Mouse (Mus musculus) Patski (cell line): ENCODE results near the gene Hspb2. TPM values are rescaled to one million over a fixed set of nuclear protein-coding genes. Genes with fewer than 3 reads are reported as not detected.
A peak's percentile ranks its signal among the peaks of the same experiment; 100 is the strongest.

Source experiments
- ATAC-seq: fragments of 100-300 bp; one replicate; pipeline ENCODE4 v1.8.0; 2021
- CTCF ChIA-PET: fragments of 350-600 bp; sonication (Branson Sonifier 250); formaldehyde crosslinking; loops from one replicate; lab custom pipeline; 2022; ENCODE audit warnings: inconsistent platforms; lab: Charles Lee
- POLR2A ChIA-PET: fragments of 350-600 bp; sonication (Branson Sonifier 250); formaldehyde crosslinking; loops from one replicate; lab custom pipeline; 2022; ENCODE audit warnings: antibody characterized with exemption, inconsistent platforms; lab: Charles Lee
- DNase-seq: peaks from one replicate; pipeline ENCODE4 v3.0.0-alpha.2; 2011; ENCODE audit warnings: low read depth, low spot score
- H3K27me3 ChIP-seq: fragments of 371-371 bp; one replicate; pipeline ENCODE4 v1.5.1; 2021
- CTCF ChIP-seq: fragments of 100-300 bp; IDR thresholded peaks from one replicate; pipeline ENCODE4 v1.5.1; 2021
- in situ Hi-C: fragments of 300-500 bp; cut with MboI; formaldehyde crosslinking; loops from 3 replicates; pipeline ENCODE4 v1.11.1; 2018; ENCODE audit warnings: low pct_unique_long_range_greater_than_20kb, mixed read lengths
- polyA plus RNA-seq: library from polyadenylated mRNA; unstranded; gene quantifications from one replicate; pipeline ENCODE4 v1.2.3, GENCODE M21; 2021

Gene Hspb2
- polyA plus RNA-seq, 1 experiment from 2014 or later, result 12.9 TPM

DNA sequence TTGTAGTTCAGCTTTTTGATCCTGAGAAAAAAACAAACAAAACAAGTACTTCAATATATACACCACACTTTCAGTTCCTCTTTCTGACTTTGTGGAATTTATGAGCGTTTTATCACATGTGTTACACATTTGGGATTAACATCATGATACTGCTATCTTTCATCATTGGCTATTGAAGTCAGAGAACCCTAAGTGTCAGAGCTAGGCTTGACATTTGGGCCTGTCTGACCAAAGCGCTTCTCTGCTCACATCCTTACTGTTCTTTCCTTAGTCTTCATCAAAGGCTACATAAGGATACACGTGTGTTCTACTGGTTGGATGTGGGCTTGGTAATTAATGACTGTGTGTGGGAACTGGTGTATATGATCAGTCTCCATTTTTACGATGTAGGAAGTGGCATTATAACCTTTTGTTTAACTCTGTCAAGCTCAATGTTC, 21.9 kb upstream of the Hspb2 start:
- no peak for ATAC-seq
- H3K27me3 ChIP-seq, result no peaks in the 10 kb centered on the region
- ChIA-PET POLR2A (interaction anchor here (0.8 kb wide), 1 partner anchor 104 kb away, joined by 5 read pairs; no protein-coding TSS in a partner anchor), CTCF (interaction anchor here (1.4 kb wide), 1 partner anchor 11 kb away, joined by 6 read pairs; no protein-coding TSS in a partner anchor)
- no peak for DNase-seq
- in situ Hi-C loops, result no loop called here
- no peak for TF ChIP-seq CTCF

GRCm38 (mm10) chr9:50770011-50770410, 17.9 kb upstream of the Hspb2 start:
- CTCF ChIA-PET, result interaction anchor here (3.9 kb wide), 1 partner anchor 16 kb away, joined by 33 read pairs; the partner anchor contains the start of gene Hspb2
- POLR2A ChIA-PET, result interaction anchor here (1.8 kb wide), 1 partner anchor 16 kb away, joined by 5 read pairs; no protein-coding TSS in a partner anchor
- H3K27me3 ChIP-seq, result no peaks in the 10 kb centered on the region
- no peak for TF ChIP-seq CTCF
- DNase-seq (no peak), ATAC-seq (no peak)
- in situ Hi-C loops, result no loop called here

- ChIA-PET CTCF (interaction anchor here (0.8 to 3.9 kb wide), 14 partner anchors 9 to 59 kb away, joined by 3 to 33 read pairs (median 4); partner anchors contain the start of gene Hspb2), POLR2A (interaction anchor here (1.8 kb wide), 1 partner anchor 14 kb away, joined by 5 read pairs; no protein-coding TSS in a partner anchor)
- no peak for DNase-seq
- in situ Hi-C loops, result loop anchor here (10.0 kb wide), 1 partner anchor 54 kb away; no protein-coding TSS in a partner anchor
- no peaks in the 10 kb centered on the region for H3K27me3 ChIP-seq
- ATAC-seq, result peak; percentile 97
- peak; percentile 99 for TF ChIP-seq CTCF
Measured at GRCm38 (mm10) chr9:50768107-50769002, 16.2 kb upstream of the Hspb2 start, which contains the start of gene Fdxacb1. Gene Fdxacb1 (plus strand): TSS chr9:50768236.

- in situ Hi-C loops, result loop anchor here (10.0 kb wide), 1 partner anchor 53 kb away; no protein-coding TSS in a partner anchor
- no peak for ATAC-seq
- TF ChIP-seq CTCF, result no peak
Measured at GRCm38 (mm10) chr9:50767531-50768106, 15.5 kb upstream of the Hspb2 start.

GRCm38 (mm10) chr9:50763331-50763730, 11.2 kb upstream of the Hspb2 start:
- H3K27me3 ChIP-seq, result no peaks in the 10 kb centered on the region
- no peak for DNase-seq
- ChIA-PET POLR2A (interaction anchor here (0.6 kb wide), 1 partner anchor 272 kb away, joined by 5 read pairs; no protein-coding TSS in a partner anchor), CTCF (interaction anchor here (1.1 to 2.9 kb wide), 5 partner anchors 10 to 70 kb away, joined by 3 to 14 read pairs (median 5); partner anchors contain the start of genes 2310030G06Rik and Alg9)
- TF ChIP-seq CTCF, result peak; percentile 58
- ATAC-seq, result no peak
- in situ Hi-C loops, result loop anchor here (10.0 kb wide), 1 partner anchor 49 kb away; no protein-coding TSS in a partner anchor

More at GRCm38 (mm10) chr9:50767531-50768106, 15.5 kb upstream of the Hspb2 start:
- H3K27me3 ChIP-seq, result no peaks in the 10 kb centered on the region
- no peak for DNase-seq
- ChIA-PET CTCF (interaction anchor here (0.8 to 3.9 kb wide), 15 partner anchors 9 to 58 kb away, joined by 3 to 33 read pairs (median 4); partner anchors contain the start of genes 2310030G06Rik and Hspb2), POLR2A (interaction anchor here (0.7 to 1.0 kb wide), 3 partner anchors 11 to 26 kb away, joined by 3 to 6 read pairs (median 3); no protein-coding TSS in a partner anchor)

GRCm38 (mm10) chr9:50761520-50762243, 9.5 kb upstream of the Hspb2 start:
- ATAC-seq, result no peak
- no peak for TF ChIP-seq CTCF

GRCm38 (mm10) chr9:50756711-50757110, 4.6 kb upstream of the Hspb2 start:
- ChIA-PET CTCF (interaction anchor here (4.5 kb wide), 1 partner anchor 11 kb away, joined by 33 read pairs; the partner anchor contains the start of gene Fdxacb1), POLR2A (interaction anchor here (0.6 kb wide), 1 partner anchor 10 kb away, joined by 3 read pairs; no protein-coding TSS in a partner anchor)
- ATAC-seq (no peak), DNase-seq (no peak)
- in situ Hi-C loops, result no loop called here
- no peaks in the 10 kb centered on the region for H3K27me3 ChIP-seq
- no peak for TF ChIP-seq CTCF

More at GRCm38 (mm10) chr9:50761520-50762243, 9.5 kb upstream of the Hspb2 start:
- ChIA-PET POLR2A (interaction anchor here (0.7 to 0.8 kb wide), 2 partner anchors 28 to 1081 kb away, joined by 3 read pairs; no protein-coding TSS in a partner anchor), CTCF (interaction anchor here (1.1 to 2.9 kb wide), 4 partner anchors 8 to 26 kb away, joined by 3 to 14 read pairs (median 4); no protein-coding TSS in a partner anchor)
- in situ Hi-C loops, result loop anchor here (10.0 kb wide), 1 partner anchor 47 kb away; no protein-coding TSS in a partner anchor
- no peaks in the 10 kb centered on the region for H3K27me3 ChIP-seq
- no peak for DNase-seq

DNA sequence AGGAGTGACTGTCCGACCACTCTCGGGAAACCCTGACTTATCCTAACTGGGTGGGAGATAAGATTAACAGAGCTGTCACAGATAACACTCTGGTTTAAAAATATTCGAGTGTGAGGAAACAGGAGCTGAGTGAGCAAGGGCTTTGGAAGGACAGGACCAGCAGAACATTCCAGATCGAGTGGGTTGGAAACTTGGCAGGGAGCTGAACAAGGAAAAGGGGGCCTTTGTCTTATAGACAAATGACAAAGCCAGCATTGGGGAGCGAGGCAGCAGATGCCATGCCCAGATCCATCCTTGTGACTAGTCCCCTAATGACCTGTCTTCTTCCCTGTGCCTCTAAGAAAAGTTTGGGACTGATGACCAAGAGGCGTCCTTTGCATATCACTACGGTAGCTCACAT, 1.8 kb upstream of the Hspb2 start:
- POLR2A ChIA-PET, result interaction anchor here (0.6 to 2.4 kb wide), 5 partner anchors 14 to 237 kb away, joined by 3 to 12 read pairs (median 3); partner anchors contain the start of gene Dixdc1
- no peak for TF ChIP-seq CTCF
- in situ Hi-C loops, result no loop called here
- DNase-seq, result no peak
- H3K27me3 ChIP-seq, result no peaks in the 10 kb centered on the region
- no peak for ATAC-seq
- CTCF ChIA-PET, result interaction anchor here (0.9 to 4.5 kb wide), 6 partner anchors 9 to 45 kb away, joined by 3 to 33 read pairs (median 6); partner anchors contain the start of genes Dixdc1 and Fdxacb1
